Mouse (Mus musculus) left cerebral cortex, adult 2 months (tissue): Measurements from ENCODE around the gene Tcp10a. TPM values are rescaled to one million over a fixed set of nuclear protein-coding genes. Genes with fewer than 3 reads are reported as not detected.
"Not testable (repeated sequence)": the region's sequence is repeated elsewhere in the genome, so short reads cannot be mapped to it uniquely, and the experiment has no call there.

Experiments
- DNase-seq, 2 experiments: peaks; one replicate each; pipeline ENCODE4 v3.0.0; 2021 to 2022; ENCODE audit warnings: low spot score in 2 of 2, mixed read lengths in 1 of 2; ENCODE audit errors: extremely low spot score in 1 of 2
- H3K27ac ChIP-seq: fragments of 200-600 bp; 2 replicates; pipeline ENCODE4 v1.8.1; 2022
- H3K4me3 ChIP-seq: fragments of 200-600 bp; 2 replicates; pipeline ENCODE4 v1.8.1; 2022
- intact Hi-C: fragments of 180-260 bp; cut with DNase I; formaldehyde crosslinking; loops from one replicate; pipeline ENCODE4 v1.15.1; 2025
- total RNA-seq, 2 experiments: library from RNA; stranded (reverse); gene quantifications; 2 replicates each; pipeline ENCODE4 v1.2.3; 2021

Gene Tcp10a
- total RNA-seq, 2 experiments from 2014 or later, result 0.45 TPM; not detected in 1

DNA sequence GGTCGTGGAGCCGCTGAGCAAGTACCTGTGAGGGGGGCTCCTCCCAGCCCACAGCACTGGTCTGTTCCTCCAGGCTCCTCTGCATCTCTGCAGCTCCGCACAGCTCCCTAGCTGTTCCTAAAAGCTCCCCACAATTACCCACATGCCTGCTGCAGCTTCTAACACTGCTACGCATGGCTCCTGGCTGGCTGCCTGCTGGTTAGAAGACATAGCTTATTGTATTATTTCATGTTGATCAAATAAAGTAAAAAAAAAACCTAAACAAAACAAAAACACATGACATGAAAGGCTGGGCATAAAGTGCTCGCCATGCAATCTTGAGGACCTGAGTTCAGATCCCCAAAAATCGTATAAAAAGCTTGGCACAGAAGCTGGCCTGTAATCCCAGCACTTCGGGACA is 65.5 kb downstream of the Tcp10a start:
- H3K4me3 ChIP-seq, DNase-seq, H3K27ac ChIP-seq, intact Hi-C loops: not testable (repeated sequence)

DNA sequence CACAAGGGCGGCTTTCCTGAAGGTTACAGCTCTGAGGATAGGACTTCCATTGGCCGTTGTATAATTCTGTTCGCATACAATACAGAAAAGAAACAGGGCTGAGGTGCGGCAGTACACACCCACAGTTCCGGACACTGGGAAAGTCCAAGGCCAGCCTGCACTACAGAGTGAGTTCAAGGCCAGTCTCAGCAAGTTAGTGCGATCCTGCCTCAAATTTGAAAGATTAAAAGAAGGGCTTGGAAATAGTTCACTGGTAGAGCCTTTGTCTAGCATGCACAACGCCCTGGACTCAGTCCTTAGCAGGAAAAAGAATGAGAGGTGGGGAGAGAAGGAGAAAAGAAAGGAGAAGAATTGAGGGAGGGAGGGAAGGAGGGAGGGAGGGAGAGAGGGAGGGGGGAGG is 70.7 kb downstream of the Tcp10a start:
- H3K27ac ChIP-seq, intact Hi-C loops, DNase-seq: not testable (repeated sequence)

More for the DNA sequence above, 70.7 kb downstream of the Tcp10a start:
- H3K4me3 ChIP-seq, result not testable (repeated sequence)

Other genes with a start within 250 kb of the Tcp10a start
- 10 to 100 TPM; 62.4 to 69.4 TPM for gene Rps6ka2, start 154.5 kb upstream of the Tcp10a start, total RNA-seq
- gene Ttll2, start 28.1 kb downstream of the Tcp10a start, total RNA-seq, result not detected
- gene Gm49630, start 47.3 kb downstream of the Tcp10a start, total RNA-seq, result not detected
- not detected for gene Unc93a2, start 60.8 kb downstream of the Tcp10a start, total RNA-seq